In genomic region chr1:175602231-175602630, GRCm38 (mm10) we compare ENCODE assay signal across 15 mouse cellular contexts. TPM values are rescaled to one million over a fixed set of nuclear protein-coding genes. Genes with fewer than 3 reads are reported as not detected.
A peak's percentile ranks its signal among the peaks of the same experiment; 100 is the strongest.
DNase-seq lines count a peak whose midpoint lies in the region; ATAC-seq and TF ChIP-seq lines count a peak whose summit lies in the region.
"Had no signal": no experiment of that assay in that cellular context is flagged by ENCODE, and none has a peak within 500 bp of the region (broad histone marks: within the 10 kb centered on the region; RNA-seq: fewer than 3 reads in every experiment).

No protein-coding gene starts in this region.

- DNase-seq in adrenal gland, adult (ENCODE audit: inconsistent age in 2 of 2, low spot score in 1 of 2): peak; percentile 27 to 73
- no peak for DNase-seq in adrenal gland, postnatal 4 days (ENCODE audit: low spot score in 2 of 2)
- peak; percentile 49 for DNase-seq in thymus, postnatal 0 days (ENCODE audit: low spot score)
- no peak for DNase-seq in thymus, adult 2 months
- no peak for DNase-seq in liver, embryonic 13.5 days
- no peak for DNase-seq in embryo, embryonic 10 days (ENCODE audit: low spot score)
- DNase-seq in spleen, postnatal 14 days (ENCODE audit: low spot score in 2 of 2): no peak
- no peak for DNase-seq in urinary bladder, adult 2 months (ENCODE audit: low spot score)
- DNase-seq: cerebellum, adult 2 months; gastrocnemius, postnatal 14 days; heart, postnatal 14 days had no signal

- no peak overlapping the region for H3K4me2 ChIP-seq in liver, embryonic 13.5 days

- H3K4me3 ChIP-seq in thymus, adult 2 months (ENCODE audit: control insufficient read depth, insufficient read depth, low read length): no peak overlapping the region
- H3K4me3 ChIP-seq in liver, embryonic 13.5 days (replicated peaks): no peak overlapping the region

- no peaks in the 10 kb centered on the region for H3K9me3 ChIP-seq in liver, embryonic 13.5 days (replicated peaks)

- peaks cover 31% of the 10 kb centered on the region for H3K36me3 ChIP-seq in thymus, adult 2 months (ENCODE audit: control insufficient read depth, insufficient read depth, low read length)
- peaks cover 54% of the 10 kb centered on the region for H3K36me3 ChIP-seq in liver, embryonic 13.5 days

- TF ChIP-seq POLR2A in thymus, adult 2 months (IDR thresholded peaks at IDR 0.05; ENCODE audit: control insufficient read depth, extremely low read depth, insufficient read depth, low read length, poor library complexity): no peak

- WGBS in thymus, adult 2 months: 55% methylated on average over 11 of the region's 11 CpGs
- 72% methylated on average over 11 of the region's 11 CpGs for whole genome bisulfite sequencing in liver, embryonic 13.5 days (ENCODE audit: insufficient replicate concordance)

- no peak overlapping the region for H3K27ac ChIP-seq in thymus, adult 2 months (ENCODE audit: control insufficient read depth, insufficient read depth, low read length)
- no peak overlapping the region for H3K27ac ChIP-seq in liver, embryonic 13.5 days
- H3K27ac ChIP-seq: kidney, postnatal 0 days; macrophage had no signal

- no peak for TF ChIP-seq CTCF in thymus, adult 2 months (IDR thresholded peaks at IDR 0.05; ENCODE audit: borderline replicate concordance, control insufficient read depth, extremely low read depth, insufficient read depth, low read length, poor library complexity)

- ATAC-seq in liver, embryonic 13.5 days (ENCODE audit: low read depth): peak; percentile 62
- ATAC-seq: forebrain, embryonic 14.5 days had no signal

- no peaks in the 10 kb centered on the region for H3K27me3 ChIP-seq in thymus, adult 2 months (ENCODE audit: control insufficient read depth, insufficient read depth, low read length)
- H3K27me3 ChIP-seq in liver, embryonic 13.5 days: no peaks in the 10 kb centered on the region

- no peak overlapping the region for H3K9ac ChIP-seq in liver, embryonic 13.5 days

- H3K4me1 ChIP-seq in thymus, adult 2 months (replicated peaks; ENCODE audit: control insufficient read depth, insufficient read depth, low read length): peaks cover 6% of the 10 kb centered on the region; the same call in 1 of the 2 replicates
- no peaks in the 10 kb centered on the region; the same call in 1 of the 2 replicates for H3K4me1 ChIP-seq in liver, embryonic 13.5 days (replicated peaks)

RNA-seq across cellular contexts. Expression of gene Kmo, which starts 17.9 kb away (rescaled TPM):
- total RNA-seq in adrenal gland, postnatal 4 days (2021): 1 to 10 TPM in 1 of 2 experiments, under 1 TPM in 1; 0.84 to 4.2 TPM
- polyA plus RNA-seq in thymus, postnatal 0 days (2015; fragmentation: Nextera tagmentation; extraction: Ambion mirVana): 2.5 and 3.1 TPM in 2 replicates
- polyA plus RNA-seq in thymus, adult 2 months (2012; rRNA removed): 3.0 and 3.3 TPM in 2 replicates
- polyA plus RNA-seq in liver, embryonic 13.5 days (2015; fragmentation: Nextera tagmentation; extraction: Ambion mirVana): 5.6 and 8.1 TPM in 2 replicates
- 2.0 and 2.3 TPM in 2 replicates for polyA plus RNA-seq in urinary bladder, adult 2 months (2012; rRNA removed)
- total RNA-seq: left cerebral cortex, postnatal 25 days had no signal
- polyA plus RNA-seq: forebrain, embryonic 14.5 days had no signal

RNA-seq across cellular contexts. Expression of gene Fh1, which starts 23.2 kb away (rescaled TPM):
- total RNA-seq in adrenal gland, postnatal 4 days (2021): 100 to 1,000 TPM; 159 to 176 TPM
- polyA plus RNA-seq in thymus, postnatal 0 days (2015; fragmentation: Nextera tagmentation; extraction: Ambion mirVana): 89.6 and 95.5 TPM in 2 replicates
- polyA plus RNA-seq in thymus, adult 2 months (2012; rRNA removed): 26.0 and 32.4 TPM in 2 replicates
- polyA plus RNA-seq in liver, embryonic 13.5 days (2015; fragmentation: Nextera tagmentation; extraction: Ambion mirVana): 85.3 and 88.1 TPM in 2 replicates
- 97.5 and 98.0 TPM in 2 replicates for polyA plus RNA-seq in urinary bladder, adult 2 months (2012; rRNA removed)

Comparison
In these comparisons a context has a peak if more than half of its experiments do, and no peak if none do; other contexts are left out.
1. DNase-seq: peak in adrenal gland, adult (2 of 2) and thymus, postnatal 0 days (single experiment); none in adrenal gland, postnatal 4 days (0 of 2), thymus, adult 2 months (single experiment), liver, embryonic 13.5 days (single experiment), embryo, embryonic 10 days (single experiment), spleen, postnatal 14 days (0 of 2) and urinary bladder, adult 2 months (single experiment).